Mouse (Mus musculus): ENCODE results near the gene Znrd1.
A peak's percentile ranks its signal among the peaks of the same experiment; 100 is the strongest.

DNA sequence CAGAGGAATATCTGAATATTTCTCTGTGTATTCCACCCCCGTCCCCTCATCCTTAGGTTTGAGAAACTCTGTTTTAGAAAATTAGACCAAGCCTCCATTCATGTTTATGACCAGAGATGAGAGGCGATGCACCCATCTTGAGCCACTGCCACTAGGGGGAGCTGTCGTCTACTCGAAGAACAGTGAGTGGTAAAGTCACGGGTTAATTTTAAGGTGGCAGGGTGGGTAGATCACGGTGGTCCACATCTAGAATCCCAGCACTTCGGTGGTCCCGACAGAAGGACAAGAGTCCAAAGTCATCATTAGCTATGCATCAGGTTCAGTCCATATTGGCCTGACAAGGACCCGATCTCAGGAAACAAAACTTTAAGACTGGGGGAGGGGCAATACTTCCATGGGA, 43.3 kb downstream of the Znrd1 start:
- TF ChIP-seq CTCF (conservative IDR thresholded peaks at IDR 0.05; ENCODE audit: low read length) (peak; percentile 77), POU5F1 (IDR thresholded peaks at IDR 0.05; ENCODE audit: borderline replicate concordance, low read length) (no peak), NANOG (IDR thresholded peaks at IDR 0.05; ENCODE audit: borderline replicate concordance, low read length) (no peak)

Data from E14TG2a.4 (cell line).